Mouse (Mus musculus) MEL-GATA-1-ER (cell line): ENCODE data around the gene Hspb3.

ENCODE experiments used
- DNase-seq: peaks from one replicate; pipeline ENCODE4 v3.0.0-alpha.2; 2012; ENCODE audit warnings: low read depth; ENCODE audit errors: extremely low read depth

The Hspb3 gene

DNA sequence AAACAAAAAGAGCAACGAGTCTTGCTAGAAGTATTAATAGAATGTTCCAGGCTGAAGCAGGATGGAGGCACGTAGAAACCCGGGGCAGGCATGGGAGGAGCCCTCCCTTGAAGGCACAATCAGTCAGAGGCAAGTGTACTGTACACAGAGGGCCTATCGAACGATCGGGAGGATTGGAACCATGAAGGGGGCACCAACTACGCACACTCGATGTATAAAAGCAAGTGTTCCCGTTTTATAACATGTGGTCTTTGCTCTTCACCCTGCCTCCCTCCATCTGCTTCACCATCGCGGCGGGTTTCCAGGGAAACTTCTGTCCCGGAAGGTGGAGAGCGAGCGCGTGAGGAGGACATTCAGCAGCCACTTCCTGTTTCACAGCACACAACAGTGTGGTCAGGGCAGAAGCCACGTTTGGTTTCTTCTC, 27.7 kb downstream of the Hspb3 start:
- no peak for DNase-seq

DNA sequence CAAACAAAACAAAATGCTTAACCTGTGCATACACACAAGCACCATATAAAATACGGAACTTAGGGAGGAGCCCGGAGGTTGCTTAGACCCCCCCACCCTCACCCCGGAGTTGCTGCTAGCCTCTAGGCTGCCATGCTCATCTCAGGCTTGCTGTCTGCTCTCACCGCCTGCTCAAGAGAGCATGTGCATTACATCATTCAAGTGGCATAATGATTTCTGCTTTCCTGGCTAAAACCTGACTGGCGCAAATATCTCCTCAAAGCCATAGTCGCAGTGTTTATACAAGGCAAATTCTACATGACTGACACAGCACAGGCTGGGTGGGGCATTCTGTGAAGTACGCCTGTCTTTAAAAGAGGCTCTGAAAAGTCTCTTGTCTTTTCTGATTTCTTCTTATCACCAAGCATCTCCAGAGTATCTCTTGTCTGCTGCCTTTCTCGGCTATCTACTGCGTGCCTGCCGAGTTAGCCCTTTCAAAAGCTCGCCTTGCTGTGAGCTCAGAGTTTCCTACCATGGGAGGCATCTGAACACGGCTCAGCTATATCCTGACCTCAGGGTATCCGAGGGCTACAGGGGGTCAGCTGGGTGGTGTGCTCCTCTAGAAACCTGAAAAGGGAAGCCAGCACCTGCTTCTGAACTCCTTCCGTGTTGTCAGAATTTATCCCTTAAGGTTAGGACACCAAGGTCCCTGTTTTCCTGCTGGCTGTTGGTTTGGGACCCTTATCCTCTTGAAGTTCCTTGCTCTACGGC, 28.6 kb downstream of the Hspb3 start:
- DNase-seq = no peak

DNA sequence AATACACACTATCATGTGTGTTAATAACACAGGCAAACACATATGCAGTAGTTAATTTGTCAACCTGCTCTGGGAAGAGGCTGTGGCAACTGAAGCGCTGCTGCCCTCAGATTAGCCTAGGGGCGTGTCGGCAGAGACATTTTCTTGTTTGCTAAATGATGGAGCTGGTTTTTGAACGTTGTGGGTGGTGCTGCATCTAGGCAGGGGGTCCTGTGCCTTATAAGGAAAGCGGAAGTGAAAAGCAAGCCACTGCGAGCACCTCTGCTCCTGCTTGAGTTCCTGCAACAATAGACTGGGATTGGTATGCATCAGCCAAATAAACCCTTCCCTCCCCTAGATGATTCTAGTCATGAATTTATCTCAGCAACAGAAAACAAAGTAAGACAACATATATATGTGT, 31.0 kb downstream of the Hspb3 start:
- DNase-seq = no peak

GRCm38 (mm10) chr13:113627601-113628000, 35.9 kb downstream of the Hspb3 start:
- no peak for DNase-seq

DNA sequence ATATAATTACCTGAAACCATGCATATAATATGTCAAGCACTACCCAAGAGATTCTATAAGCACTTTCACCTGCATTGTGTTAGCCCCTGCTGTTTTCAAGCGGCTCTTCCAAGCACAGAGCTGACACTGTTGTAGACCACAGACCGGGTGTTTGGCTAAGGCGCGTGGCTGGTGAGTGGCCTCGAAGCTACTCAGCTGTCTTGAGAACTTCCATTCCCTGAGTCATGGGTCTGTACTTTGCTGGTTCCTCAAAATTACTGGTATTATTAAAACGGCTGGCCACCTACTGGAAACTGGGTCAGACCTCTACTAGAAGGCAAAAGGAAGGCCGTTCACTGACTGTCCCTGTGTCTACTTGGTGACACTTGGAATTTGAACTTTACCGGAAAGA, 40.6 kb downstream of the Hspb3 start:
- DNase-seq = no peak

DNA sequence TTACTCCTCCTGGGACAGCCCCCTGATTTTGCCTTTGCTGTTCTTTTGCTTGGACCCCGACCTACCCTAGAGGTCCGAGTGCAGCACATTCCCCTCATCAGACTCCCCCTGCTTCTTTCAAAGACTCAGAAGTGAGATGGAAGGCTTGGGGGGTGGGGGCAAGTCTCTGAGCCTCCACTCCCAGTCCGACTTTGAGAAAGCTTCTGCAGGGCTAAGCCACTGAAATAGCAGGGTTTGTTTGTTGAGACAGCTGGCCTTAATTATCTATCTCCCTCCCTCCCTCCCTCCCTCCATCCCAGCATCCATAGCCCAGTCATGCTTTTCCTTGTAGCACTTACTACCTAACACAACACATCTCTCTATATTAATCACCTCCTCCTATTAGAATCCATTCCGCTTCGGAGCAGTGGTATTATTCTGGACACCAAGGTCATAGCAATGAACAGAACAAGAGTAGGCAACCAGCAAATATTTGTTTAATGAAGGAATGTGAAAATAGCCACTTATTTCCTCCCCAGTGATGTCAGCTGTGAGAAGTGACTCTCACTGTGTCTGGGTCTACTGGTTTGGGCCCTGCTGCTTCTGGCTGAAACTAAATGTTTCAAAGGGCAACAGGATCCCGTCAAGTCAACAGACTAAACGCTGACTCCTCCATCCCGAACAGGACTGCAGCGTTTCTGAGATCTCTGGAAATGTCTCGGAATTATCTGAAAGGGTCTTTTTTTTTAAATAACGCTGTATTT, 41.2 kb downstream of the Hspb3 start:
- DNase-seq = no peak

GRCm38 (mm10) chr13:113619003-113619402, 44.5 kb downstream of the Hspb3 start:
- DNase-seq = no peak

DNA sequence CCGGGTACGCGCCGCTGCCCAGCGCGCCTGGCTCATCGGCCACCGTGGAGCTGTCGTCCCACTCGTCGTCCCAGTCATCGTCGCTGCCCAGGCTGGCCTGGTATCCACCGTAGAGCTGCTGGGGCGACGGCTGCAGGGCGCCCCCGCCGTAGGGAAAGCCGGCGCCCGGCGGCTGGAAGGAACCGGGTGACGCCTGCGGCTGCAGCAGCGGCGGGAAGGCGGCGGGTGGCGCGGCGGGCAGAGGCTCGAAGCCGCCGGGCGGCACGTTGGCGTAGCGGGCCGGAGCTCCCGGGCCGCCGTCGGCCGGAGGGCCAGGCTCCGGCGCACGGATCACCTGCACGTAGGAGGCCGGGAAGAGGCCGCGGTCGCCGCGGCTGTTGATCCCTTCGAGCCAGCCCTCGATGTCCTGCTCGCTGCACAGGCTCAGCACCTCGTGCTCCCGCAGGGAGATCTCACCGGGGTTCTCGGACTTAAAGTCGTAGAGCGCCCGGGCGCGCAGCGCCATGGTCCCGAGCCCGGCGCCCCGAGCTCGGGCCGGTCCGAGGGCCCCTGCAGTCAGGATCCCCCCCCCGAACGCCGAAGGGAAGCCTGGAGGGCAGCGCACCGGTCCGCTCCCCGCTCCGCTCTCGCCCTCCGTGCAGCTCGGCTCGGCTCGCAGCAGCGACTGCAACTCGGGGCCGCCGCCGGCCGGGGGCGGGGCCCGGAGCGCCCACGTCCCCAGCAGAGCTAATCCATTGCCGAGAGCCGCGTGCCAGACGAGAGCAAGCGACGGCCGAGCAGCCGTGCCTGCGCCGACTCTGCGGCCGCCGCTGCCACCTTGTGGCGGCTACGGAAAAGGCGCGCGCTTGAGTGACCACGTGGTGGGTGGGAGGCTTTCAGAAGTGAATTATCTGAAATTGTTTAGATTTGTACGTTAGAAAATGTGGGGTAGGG, 45.3 kb downstream of the Hspb3 start, which contains the start of gene Snx18:
TSS of gene Snx18 (minus strand) at position 674 of the 933 bp plus-strand sequence.
- DNase-seq = peak; percentile 39

- no peak for DNase-seq
Measured at GRCm38 (mm10) chr13:113617338-113617890, 46.1 kb downstream of the Hspb3 start.

GRCm38 (mm10) chr13:113616751-113617337, 46.6 kb downstream of the Hspb3 start:
- DNase-seq = no peak

DNA sequence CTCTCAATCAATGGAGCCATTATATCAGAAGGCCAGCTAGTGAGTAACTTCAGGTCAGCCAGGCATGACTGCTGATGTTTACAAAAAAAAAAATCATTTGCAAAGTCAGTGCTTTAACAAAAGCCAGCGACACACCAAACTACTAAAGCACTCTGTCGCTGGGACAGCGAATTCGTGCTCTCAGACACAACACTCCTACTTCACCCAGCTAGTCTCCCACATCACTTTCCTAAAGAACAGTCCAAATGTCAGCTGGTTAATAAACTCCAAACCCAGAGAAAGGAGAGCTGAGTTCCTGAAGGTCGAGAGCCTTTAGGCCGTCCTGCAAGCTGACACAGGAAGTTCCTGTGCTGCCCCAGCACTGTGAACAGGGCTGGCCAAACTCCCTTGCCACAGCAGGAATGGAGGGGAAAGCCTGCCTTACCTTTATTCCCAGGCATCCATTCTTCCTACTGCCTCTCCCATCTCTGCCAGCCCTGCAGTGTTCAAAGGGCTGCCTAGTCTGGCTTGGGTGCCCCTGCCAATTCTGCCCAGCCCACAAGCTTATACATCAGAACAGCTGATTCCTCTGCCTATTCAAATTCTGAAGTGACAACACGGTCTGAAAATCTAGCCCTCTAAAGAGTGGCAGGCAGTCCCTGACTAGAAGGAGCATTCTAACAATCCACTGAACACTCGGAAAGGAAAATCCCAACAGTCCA, 47.4 kb downstream of the Hspb3 start:
- DNase-seq = no peak

- DNase-seq = no peak
Measured at GRCm38 (mm10) chr13:113615546-113615941, 47.9 kb downstream of the Hspb3 start.

DNA sequence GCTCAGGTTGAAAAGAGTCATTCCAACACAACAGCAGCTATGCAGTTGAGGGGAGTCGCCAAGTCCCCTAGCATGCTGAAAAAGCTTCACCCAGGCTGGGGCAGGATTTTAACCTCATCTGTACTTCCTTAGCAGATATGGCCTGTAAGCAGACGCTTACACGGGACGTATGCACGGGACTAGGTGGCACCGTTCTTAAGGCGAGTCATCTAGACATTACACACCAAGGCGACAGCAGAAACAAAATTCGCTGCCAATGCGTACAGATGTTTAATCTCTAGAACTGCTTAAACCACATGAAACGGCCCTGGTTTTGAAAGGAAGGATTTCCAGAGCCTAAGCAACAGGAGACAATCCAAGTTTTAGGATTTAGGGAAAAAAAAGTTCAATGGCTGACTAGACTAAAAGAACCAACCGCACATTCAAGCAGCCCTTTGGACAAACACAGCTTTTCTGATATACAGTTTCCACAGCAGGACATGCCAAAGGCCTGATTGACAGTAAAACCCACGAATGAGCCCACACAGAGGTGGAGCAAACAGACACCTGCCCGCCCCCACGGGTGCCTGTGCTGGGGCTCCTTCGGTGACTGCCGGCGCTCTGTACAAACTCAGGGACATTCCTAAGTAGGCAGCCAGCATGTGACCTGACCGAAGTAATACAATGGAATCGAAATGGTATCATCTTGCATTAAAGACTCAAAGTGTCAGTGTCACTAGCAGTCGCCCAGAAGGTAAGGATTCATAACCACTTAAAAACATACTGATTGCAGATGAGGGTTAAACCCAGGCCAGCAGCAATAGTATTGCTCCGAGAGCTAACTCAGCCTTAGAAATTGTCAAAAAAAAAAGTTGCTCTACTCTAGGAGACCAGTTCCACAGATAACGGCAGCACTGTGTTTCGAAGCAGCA, 48.6 kb downstream of the Hspb3 start:
- DNase-seq = no peak

GRCm38 (mm10) chr13:113613882-113614281, 49.6 kb downstream of the Hspb3 start:
- DNase-seq = no peak

- no peak for DNase-seq
Measured at GRCm38 (mm10) chr13:113613341-113613740, 50.1 kb downstream of the Hspb3 start.
